Mouse (Mus musculus) adrenal gland, postnatal 14 days (tissue): ENCODE measurements around the gene Gltp. TPM values are rescaled to one million over a fixed set of nuclear protein-coding genes. Genes with fewer than 3 reads are reported as not detected.

Experiments
- DNase-seq: peaks from one replicate; pipeline ENCODE4 v3.0.0; 2021; ENCODE audit warnings: mixed read lengths
- total RNA-seq: library from RNA; stranded (reverse); gene quantifications from 2 replicates; pipeline ENCODE4 v1.2.3, GENCODE M21; 2021

Gltp gene
- total RNA-seq, 1 experiment from 2014 or later: 41.7 TPM

GRCm38 (mm10) chr5:114702403-114703392, 11.9 kb upstream of the Gltp start:
- DNase-seq: peak; percentile 51

- no peak for DNase-seq
Observed at GRCm38 (mm10) chr5:114699015-114699414, 8.2 kb upstream of the Gltp start.

- peak; percentile 72 for DNase-seq
Observed at GRCm38 (mm10) chr5:114698044-114698746, 7.4 kb upstream of the Gltp start.

GRCm38 (mm10) chr5:114696939-114697338, 6.2 kb upstream of the Gltp start:
- DNase-seq: no peak

GRCm38 (mm10) chr5:114695775-114696174, 5.0 kb upstream of the Gltp start:
- DNase-seq: no peak

- DNase-seq: peak; percentile 51
Observed at GRCm38 (mm10) chr5:114689700-114690366, 951 bp downstream of the Gltp start.

GRCm38 (mm10) chr5:114688703-114689102, 2.1 kb downstream of the Gltp start:
- DNase-seq: no peak

- DNase-seq: no peak
Observed at GRCm38 (mm10) chr5:114687901-114688300, 2.9 kb downstream of the Gltp start.

GRCm38 (mm10) chr5:114686726-114687210, 4.0 kb downstream of the Gltp start:
- DNase-seq: no peak

- DNase-seq: peak; percentile 40
Observed at GRCm38 (mm10) chr5:114685986-114686385, 4.8 kb downstream of the Gltp start.

GRCm38 (mm10) chr5:114681717-114682116, 9.1 kb downstream of the Gltp start:
- no peak for DNase-seq

- DNase-seq: no peak
Observed at GRCm38 (mm10) chr5:114680676-114681285, 10.0 kb downstream of the Gltp start.

- DNase-seq: no peak
Observed at GRCm38 (mm10) chr5:114679841-114680591, 10.8 kb downstream of the Gltp start.

GRCm38 (mm10) chr5:114674594-114674993, 16.2 kb downstream of the Gltp start:
- no peak for DNase-seq

GRCm38 (mm10) chr5:114673114-114673513, 17.7 kb downstream of the Gltp start:
- no peak for DNase-seq

GRCm38 (mm10) chr5:114669014-114669413, 21.8 kb downstream of the Gltp start:
- DNase-seq: no peak

- peak; percentile 99 for DNase-seq
Observed at GRCm38 (mm10) chr5:114667228-114667856, 23.4 kb downstream of the Gltp start.

- no peak for DNase-seq
Observed at GRCm38 (mm10) chr5:114666659-114667058, 24.1 kb downstream of the Gltp start.

- no peak for DNase-seq
Observed at GRCm38 (mm10) chr5:114664750-114665149, 26.0 kb downstream of the Gltp start.

- no peak for DNase-seq
Observed at GRCm38 (mm10) chr5:114664139-114664538, 26.6 kb downstream of the Gltp start.

GRCm38 (mm10) chr5:114661029-114661428, 29.8 kb downstream of the Gltp start:
- DNase-seq: no peak
